Mouse (Mus musculus) inflammation-experienced regulatory T-cells, adult 6 months (primary cell): Measurements from ENCODE around the gene Ifnz. TPM values are rescaled to one million over a fixed set of nuclear protein-coding genes. Genes with fewer than 3 reads are reported as not detected.
"Not testable (repeated sequence)": the region's sequence is repeated elsewhere in the genome, so short reads cannot be mapped to it uniquely, and the experiment has no call there.

ENCODE experiments used
- ATAC-seq: one replicate; pipeline ENCODE4 v1.8.0; 2017
- polyA plus RNA-seq, 3 experiments: library from polyadenylated mRNA; unstranded; fragments of 100-300 nt; shearing (Covaris generic); gene quantifications; one replicate each; pipeline ENCODE4 v1.2.1; 2017

Ifnz gene
- polyA plus RNA-seq, 3 experiments from 2014 or later: 0.58 TPM; not detected in 2

DNA sequence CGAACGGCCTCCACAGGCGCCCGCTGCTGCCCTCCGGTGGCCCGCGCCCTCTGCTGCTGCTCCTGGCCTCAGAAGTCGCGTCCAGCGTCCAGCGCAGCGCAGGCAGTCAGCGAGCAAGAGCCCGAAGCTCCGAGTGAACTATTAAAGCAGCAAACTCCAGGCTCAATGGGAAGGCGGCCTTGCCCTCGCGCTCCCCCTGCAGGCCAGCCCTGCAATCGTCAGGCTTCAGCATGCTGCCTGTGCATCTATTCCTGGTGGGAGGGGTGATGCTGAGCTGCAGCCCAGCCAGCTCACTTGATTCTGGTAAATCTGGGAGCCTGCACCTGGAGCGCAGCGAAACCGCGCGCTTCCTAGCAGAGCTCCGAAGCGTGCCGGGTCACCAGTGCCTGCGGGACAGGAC, 6.5 kb downstream of the Ifnz start, which contains the start of gene Gm13277:
Gene Gm13277 (plus strand): TSS at position 231 of the 400 bp plus-strand sequence.
- ATAC-seq: not testable (repeated sequence)

DNA sequence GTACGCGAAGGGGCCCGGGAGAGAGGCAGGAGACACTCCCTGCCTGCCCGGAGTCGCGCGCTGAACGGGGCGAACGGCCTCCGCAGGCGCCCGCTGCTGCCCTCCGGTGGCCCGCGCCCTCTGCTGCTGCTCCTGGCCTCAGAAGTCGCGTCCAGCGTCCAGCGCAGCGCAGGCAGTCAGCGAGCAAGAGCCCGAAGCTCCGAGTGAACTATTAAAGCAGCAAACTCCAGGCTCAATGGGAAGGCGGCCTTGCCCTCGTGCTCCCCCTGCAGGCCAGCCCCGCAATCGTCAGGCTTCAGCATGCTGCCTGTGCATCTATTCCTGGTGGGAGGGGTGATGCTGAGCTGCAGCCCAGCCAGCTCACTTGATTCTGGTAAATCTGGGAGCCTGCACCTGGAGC, 9.3 kb downstream of the Ifnz start, which contains the start of gene Gm13278:
Gene Gm13278 (plus strand): TSS at position 301 of the 400 bp plus-strand sequence.
- ATAC-seq: not testable (repeated sequence)

DNA sequence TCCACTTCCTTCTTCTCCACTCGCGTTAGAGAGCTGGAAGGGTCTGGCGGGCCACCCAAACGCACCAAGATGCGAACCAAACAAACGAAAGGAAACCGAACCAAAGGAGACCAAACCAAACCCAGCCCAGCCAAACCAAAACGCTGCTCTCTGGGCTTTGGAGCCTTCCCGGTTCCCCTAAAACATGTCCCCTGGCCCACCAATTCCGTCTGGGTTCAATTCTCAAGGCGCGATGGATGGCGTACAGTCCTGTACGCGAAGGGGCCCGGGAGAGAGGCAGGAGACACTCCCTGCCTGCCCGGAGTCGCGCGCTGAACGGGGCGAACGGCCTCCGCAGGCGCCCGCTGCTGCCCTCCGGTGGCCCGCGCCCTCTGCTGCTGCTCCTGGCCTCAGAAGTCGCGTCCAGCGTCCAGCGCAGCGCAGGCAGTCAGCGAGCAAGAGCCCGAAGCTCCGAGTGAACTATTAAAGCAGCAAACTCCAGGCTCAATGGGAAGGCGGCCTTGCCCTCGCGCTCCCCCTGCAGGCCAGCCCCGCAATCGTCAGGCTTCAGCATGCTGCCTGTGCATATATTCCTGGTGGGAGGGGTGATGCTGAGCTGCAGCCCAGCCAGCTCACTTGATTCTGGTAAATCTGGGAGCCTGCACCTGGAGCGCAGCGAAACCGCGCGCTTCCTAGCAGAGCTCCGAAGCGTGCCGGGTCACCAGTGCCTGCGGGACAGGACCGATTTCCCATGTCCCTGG, 12.2 kb downstream of the Ifnz start, which contains the start of gene Gm13275:
Gene Gm13275 (plus strand): TSS at position 552 of the 740 bp plus-strand sequence.
- not testable (repeated sequence) for ATAC-seq

DNA sequence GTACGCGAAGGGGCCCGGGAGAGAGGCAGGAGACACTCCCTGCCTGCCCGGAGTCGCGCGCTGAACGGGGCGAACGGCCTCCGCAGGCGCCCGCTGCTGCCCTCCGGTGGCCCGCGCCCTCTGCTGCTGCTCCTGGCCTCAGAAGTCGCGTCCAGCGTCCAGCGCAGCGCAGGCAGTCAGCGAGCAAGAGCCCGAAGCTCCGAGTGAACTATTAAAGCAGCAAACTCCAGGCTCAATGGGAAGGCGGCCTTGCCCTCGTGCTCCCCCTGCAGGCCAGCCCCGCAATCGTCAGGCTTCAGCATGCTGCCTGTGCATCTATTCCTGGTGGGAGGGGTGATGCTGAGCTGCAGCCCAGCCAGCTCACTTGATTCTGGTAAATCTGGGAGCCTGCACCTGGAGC, 15.2 kb downstream of the Ifnz start, which contains the start of gene Gm13279:
Gene Gm13279 (plus strand): TSS at position 301 of the 400 bp plus-strand sequence.
- ATAC-seq: not testable (repeated sequence)

DNA sequence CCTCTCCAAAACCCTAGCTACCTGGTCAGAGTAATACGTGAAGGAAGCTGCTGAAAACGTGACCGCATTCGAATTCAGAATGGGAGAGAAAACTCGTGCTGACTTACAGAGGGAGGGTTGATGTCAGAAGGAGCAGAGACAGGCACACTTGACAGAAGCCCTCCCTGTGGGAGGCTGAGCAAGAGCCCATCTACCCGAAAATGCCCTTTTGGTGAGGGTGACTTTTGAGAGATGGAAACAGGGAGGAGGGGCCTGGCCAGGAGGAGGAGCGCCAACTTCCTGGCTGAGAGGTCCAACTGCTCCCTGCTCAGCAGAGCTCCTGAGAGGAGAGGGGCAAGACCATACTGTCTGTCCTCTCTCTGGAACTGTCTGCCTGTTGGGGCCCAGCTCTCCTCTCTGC, 17.4 kb downstream of the Ifnz start, which contains the start of gene Gm13285:
Gene Gm13285 (plus strand): TSS at position 301 of the 400 bp plus-strand sequence.
- not testable (repeated sequence) for ATAC-seq

DNA sequence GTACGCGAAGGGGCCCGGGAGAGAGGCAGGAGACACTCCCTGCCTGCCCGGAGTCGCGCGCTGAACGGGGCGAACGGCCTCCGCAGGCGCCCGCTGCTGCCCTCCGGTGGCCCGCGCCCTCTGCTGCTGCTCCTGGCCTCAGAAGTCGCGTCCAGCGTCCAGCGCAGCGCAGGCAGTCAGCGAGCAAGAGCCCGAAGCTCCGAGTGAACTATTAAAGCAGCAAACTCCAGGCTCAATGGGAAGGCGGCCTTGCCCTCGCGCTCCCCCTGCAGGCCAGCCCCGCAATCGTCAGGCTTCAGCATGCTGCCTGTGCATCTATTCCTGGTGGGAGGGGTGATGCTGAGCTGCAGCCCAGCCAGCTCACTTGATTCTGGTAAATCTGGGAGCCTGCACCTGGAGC, 21.0 kb downstream of the Ifnz start, which contains the start of gene Gm13287:
Gene Gm13287 (plus strand): TSS at position 301 of the 400 bp plus-strand sequence.
- not testable (repeated sequence) for ATAC-seq

DNA sequence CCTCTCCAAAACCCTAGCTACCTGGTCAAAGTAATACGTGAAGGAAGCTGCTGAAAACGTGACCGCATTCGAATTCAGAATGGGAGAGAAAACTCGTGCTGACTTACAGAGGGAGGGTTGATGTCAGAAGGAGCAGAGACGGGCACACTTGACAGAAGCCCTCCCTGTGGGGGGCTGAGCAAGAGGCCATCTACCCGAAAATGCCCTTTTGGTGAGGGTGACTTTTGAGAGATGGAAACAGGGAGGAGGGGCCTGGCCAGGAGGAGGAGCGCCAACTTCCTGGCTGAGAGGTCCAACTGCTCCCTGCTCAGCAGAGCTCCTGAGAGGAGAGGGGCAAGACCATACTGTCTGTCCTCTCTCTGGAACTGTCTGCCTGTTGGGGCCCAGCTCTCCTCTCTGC, 23.3 kb downstream of the Ifnz start, which contains the start of gene Gm13288:
Gene Gm13288 (plus strand): TSS at position 301 of the 400 bp plus-strand sequence.
- ATAC-seq: not testable (repeated sequence)

DNA sequence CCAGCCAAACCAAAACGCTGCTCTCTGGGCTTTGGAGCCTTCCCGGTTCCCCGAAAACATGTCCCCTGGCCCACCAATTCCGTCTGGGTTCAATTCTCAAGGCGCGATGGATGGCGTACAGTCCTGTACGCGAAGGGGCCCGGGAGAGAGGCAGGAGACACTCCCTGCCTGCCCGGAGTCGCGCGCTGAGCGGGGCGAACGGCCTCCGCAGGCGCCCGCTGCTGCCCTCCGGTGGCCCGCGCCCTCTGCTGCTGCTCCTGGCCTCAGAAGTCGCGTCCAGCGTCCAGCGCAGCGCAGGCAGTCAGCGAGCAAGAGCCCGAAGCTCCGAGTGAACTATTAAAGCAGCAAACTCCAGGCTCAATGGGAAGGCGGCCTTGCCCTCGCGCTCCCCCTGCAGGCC, 23.8 kb downstream of the Ifnz start:
- ATAC-seq: not testable (repeated sequence)

DNA sequence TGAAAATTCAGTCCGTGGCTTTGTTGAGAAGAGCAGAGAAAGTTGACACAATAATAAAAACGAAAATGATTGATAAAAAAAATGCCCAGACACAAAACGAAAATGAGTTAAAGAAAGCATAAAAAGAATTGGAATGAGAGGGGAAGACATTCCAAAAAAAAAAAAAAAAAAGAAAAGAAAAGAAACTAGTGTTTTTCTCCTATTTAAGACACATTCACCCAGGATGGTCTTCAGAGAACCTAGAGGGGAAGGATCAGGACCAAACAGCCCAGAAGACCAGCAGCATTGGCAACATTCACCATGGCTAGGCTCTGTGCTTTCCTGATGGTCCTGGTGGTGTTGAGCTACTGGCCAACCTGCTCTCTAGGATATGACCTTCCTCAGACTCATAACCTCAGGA, 34.0 kb downstream of the Ifnz start, which contains the start of gene Ifna7:
Gene Ifna7 (plus strand): TSS at position 301 of the 400 bp plus-strand sequence.
- ATAC-seq: no peak

DNA sequence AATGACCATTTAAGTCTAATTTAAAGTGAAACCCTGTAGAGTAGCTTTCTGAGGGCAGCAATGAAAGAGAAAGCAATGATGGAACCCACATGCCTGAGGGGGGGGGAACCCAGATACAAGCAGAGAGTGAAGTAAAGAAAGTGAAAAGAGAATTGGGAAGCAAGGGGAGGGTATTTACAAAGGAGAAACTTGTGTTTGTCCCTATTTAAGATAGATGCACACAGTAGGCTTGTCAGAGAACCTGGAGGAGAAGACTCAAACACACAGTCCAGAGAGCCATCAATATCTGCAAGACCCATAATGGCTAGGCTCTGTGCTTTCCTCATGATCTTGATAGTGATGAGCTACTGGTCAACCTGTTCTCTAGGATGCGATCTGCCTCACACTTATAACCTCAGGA, 37.7 kb downstream of the Ifnz start, which contains the start of gene Ifna11:
Gene Ifna11 (plus strand): TSS at position 301 of the 400 bp plus-strand sequence.
- ATAC-seq: no peak

DNA sequence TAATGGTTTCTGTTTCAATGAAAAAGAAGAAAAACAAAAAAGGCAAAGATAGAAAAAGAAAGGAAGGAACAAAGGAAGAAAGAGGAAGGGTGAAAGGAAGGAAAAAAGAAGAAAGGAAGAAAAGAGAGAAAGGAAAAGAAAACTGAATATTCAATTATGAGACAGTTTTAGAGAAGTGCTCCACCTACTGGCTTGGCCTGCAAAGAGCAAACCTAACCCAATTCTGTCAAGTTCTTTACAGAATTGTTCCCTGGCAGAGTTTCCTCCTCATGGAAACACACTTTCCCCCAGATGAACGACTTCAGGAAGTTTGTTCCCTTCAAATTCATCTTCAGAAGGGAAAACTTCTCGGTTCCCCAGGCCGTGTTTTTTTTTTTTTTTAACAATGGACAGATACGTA, 41.1 kb downstream of the Ifnz start:
- peak; percentile 49 for ATAC-seq

DNA sequence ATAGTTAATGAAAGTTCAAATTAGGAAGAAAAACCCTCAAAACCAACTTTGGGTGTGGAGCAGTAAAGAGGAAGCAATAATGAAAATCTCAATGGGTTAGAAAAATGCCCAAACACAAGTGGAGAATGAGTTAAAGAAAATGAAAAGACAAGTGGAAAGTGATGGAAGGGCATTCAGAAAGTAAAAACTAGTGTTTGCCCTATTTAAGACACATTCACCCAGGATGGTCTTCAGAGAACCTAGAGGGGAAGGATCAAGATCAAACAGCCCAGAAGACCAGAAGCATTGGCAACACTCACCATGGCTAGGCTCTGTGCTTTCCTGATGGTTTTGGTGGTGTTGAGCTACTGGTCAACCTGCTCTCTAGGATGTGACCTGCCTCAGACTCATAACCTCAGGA, 45.2 kb downstream of the Ifnz start, which contains the start of gene Ifna6:
Gene Ifna6 (plus strand): TSS at position 301 of the 400 bp plus-strand sequence.
- ATAC-seq: not testable (repeated sequence)

DNA sequence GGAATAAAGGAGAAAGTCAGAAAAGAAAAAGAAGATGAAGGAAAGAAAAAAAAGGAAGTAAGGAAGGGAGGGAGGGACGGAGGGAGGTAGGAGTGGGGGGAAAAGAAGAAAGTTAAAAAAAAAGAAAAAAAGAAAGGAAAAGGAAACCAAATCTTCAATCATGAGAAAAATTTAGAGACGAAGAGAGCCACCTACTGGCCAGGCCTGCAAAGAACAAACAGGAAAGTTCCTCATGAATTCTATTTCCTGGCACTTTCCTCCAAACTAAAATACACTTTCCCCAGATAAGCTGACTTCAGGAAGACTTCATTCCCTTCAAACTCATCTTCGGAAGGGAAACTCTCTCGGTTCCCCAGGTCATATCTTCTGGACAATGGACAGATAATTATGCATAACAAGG, 48.6 kb downstream of the Ifnz start:
- peak; percentile 63 for ATAC-seq

Other genes with a start within 250 kb of the Ifnz start
- not detected for gene Ifna15, start 223.9 kb upstream of the Ifnz start, polyA plus RNA-seq
- gene Ifna14, start 210.3 kb upstream of the Ifnz start, polyA plus RNA-seq: not detected
- gene Ifna9, start 189.7 kb upstream of the Ifnz start, polyA plus RNA-seq: not detected
- not detected for gene Ifna12, start 178.8 kb upstream of the Ifnz start, polyA plus RNA-seq
- gene C87499, start 147.7 kb upstream of the Ifnz start, polyA plus RNA-seq: not detected
- gene Ifna13, start 137.7 kb upstream of the Ifnz start, polyA plus RNA-seq: not detected
- not detected for gene Ifna16, start 105.2 kb upstream of the Ifnz start, polyA plus RNA-seq
- gene Ifna2, start 98.2 kb upstream of the Ifnz start, polyA plus RNA-seq: not detected
- not detected for gene Ifnab, start 90.8 kb upstream of the Ifnz start, polyA plus RNA-seq
- not detected for gene Gm26566, start 60.3 kb upstream of the Ifnz start, polyA plus RNA-seq
- 10 to 100 TPM; 34.2 to 37.3 (median 35.5) TPM for gene Klhl9, start 59.7 kb upstream of the Ifnz start, polyA plus RNA-seq
- gene Gm13271, start 27.3 kb upstream of the Ifnz start, polyA plus RNA-seq: not detected
- not detected for gene Gm13283, start 22.0 kb upstream of the Ifnz start, polyA plus RNA-seq
- not detected for gene Gm13290, start 8.3 kb upstream of the Ifnz start, polyA plus RNA-seq
- not detected for gene Gm13289, start 5.2 kb upstream of the Ifnz start, polyA plus RNA-seq
- gene Gm13272, start 2.3 kb upstream of the Ifnz start, polyA plus RNA-seq: not detected
- gene Gm13276, start 3.6 kb downstream of the Ifnz start, polyA plus RNA-seq: not detected
- gene Gm13277, start 6.5 kb downstream of the Ifnz start, polyA plus RNA-seq: not detected
- not detected for gene Gm13278, start 9.4 kb downstream of the Ifnz start, polyA plus RNA-seq
- not detected for gene Gm13275, start 12.4 kb downstream of the Ifnz start, polyA plus RNA-seq
- not detected for gene Gm13279, start 15.3 kb downstream of the Ifnz start, polyA plus RNA-seq
- 1 to 10 TPM in 1 of 3 experiments, under 1 TPM in 1, not detected in 1; 0.39 to 1.6 TPM for gene Gm13285, start 17.5 kb downstream of the Ifnz start, polyA plus RNA-seq
- not detected for gene Gm13287, start 21.1 kb downstream of the Ifnz start, polyA plus RNA-seq
- not detected for gene Gm13288, start 23.4 kb downstream of the Ifnz start, polyA plus RNA-seq
- gene Ifna7, start 34.1 kb downstream of the Ifnz start, polyA plus RNA-seq: not detected
- not detected for gene Ifna11, start 37.8 kb downstream of the Ifnz start, polyA plus RNA-seq
- not detected for gene Ifna6, start 45.3 kb downstream of the Ifnz start, polyA plus RNA-seq
- gene Ifna5, start 53.4 kb downstream of the Ifnz start, polyA plus RNA-seq: not detected
- gene Ifna4, start 59.7 kb downstream of the Ifnz start, polyA plus RNA-seq: under 1 TPM in 1 of 3 experiments, not detected in 2; 0.63 TPM
- not detected for gene Ifna1, start 68.0 kb downstream of the Ifnz start, polyA plus RNA-seq
- not detected for gene Ifne, start 98.1 kb downstream of the Ifnz start, polyA plus RNA-seq